Mouse (Mus musculus) adrenal gland, postnatal 0 days (tissue): ENCODE data around the gene Crx. TPM values are rescaled to one million over a fixed set of nuclear protein-coding genes. Genes with fewer than 3 reads are reported as not detected.

Experiments
- polyA plus RNA-seq: library from polyadenylated mRNA; unstranded; fragments of >200 nt; fragmentation: Nextera tagmentation; extraction: Ambion mirVana; gene quantifications from 2 replicates; pipeline ENCODE4 v1.2.1, GENCODE M21; 2015

Gene Crx
- not detected in 2 replicates for polyA plus RNA-seq

DNA sequence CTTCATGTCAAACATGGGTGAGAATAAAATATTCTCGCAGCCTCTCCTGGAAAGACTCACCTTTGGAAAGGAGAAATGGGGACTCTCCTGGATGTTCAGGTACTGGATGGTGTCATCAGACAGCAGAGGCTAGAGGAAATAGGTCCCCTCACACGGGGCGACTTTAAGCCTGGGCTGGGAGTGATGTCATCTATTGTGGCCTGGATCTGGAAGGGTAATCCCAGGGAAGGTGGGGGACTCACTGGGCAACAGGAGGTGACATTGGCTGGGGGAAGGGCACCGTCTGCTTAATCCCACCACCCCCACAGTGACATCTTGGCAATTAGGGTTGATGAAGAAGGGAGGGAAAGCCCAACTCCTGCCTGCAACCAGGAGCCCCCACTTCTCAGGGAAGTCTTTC, at the start of gene Crx:
Gene Crx, minus strand, starts transcription at position 213 of the 400 bp plus-strand sequence.

DNA sequence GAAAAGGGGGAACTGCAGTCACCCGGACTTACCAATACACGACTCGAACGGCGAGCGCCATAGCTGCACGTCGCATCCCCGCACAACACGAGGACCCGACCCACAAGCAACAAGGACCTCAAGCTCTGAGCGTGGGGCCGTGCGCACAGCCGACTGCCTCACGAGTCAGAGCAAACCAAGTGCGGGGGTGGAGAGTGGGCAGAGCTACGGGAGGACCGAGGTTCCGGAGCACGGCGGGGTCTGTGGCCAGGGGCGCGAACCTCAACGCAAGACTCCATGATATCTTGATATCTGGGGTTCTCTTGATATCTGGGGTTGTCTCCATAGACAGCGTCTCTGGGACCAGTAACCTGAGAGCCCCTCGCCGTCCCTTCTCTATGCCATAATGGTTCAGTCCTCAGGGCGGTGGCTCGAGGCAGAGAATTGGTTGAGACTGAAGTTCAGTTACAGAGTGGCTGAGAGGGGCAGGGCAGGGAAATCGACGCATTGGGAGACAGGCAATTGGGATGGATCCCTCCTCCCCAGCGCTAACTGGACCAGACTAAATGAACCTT, 42.5 kb upstream of the Crx start, which contains the start of gene Selenow:
Gene Selenow, minus strand, starts transcription at position 183 of the 554 bp plus-strand sequence.

DNA sequence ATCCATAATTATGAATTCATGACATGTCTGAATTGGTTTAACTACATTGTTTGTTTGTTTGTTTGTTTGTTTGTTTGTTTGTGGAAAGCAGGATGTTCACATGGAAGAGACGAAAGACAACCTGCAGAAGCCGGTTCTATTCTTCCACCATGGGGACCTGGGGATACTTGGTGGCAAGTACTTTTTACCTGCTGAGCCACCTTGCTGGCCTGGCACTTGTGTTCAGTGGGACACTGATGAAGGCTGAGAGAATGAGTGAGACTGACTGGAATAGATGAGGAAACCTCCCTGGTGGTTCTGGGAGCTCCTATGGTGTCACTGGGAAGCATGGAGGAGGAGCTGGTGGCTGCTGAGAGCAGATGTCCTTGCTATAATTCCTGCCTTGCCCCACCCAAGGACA, 2.5 kb upstream of the Crx start, which contains the start of gene Crxos:
Gene Crxos, plus strand, starts transcription at position 301 of the 400 bp plus-strand sequence.

DNA sequence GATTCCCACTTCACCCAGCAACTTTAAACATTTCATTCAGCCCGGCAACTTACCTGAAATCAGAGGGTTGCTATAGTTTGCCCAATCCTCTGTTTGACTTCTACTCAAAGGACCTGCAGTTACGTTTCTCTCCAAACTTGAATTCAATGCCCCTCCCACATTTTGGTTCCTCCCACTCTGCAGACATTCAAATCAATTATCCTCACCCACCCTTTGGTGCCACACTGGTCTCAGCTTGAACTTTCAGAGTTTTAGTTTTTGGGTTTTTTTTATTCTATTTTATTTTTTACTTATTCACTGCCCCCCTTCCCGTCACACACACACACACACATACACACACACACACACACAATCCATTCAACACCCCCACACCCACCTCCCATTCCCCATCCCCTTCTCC, 40.2 kb downstream of the Crx start, which contains the start of gene Obox6:
Gene Obox6, minus strand, starts transcription at position 101 of the 400 bp plus-strand sequence.

Other genes with a start within 250 kb of the Crx start
- gene Obox3, start 240.1 kb downstream of the Crx start, polyA plus RNA-seq = not detected in 2 replicates
- not detected in 2 replicates for gene Obox5, start 129.8 kb downstream of the Crx start, polyA plus RNA-seq
- not detected in 2 replicates for gene Obox6, start 40.3 kb downstream of the Crx start, polyA plus RNA-seq
- 1.7 and 1.9 TPM in 2 replicates for gene Crxos, start 2.6 kb upstream of the Crx start, polyA plus RNA-seq
- gene Selenow, start 42.4 kb upstream of the Crx start, polyA plus RNA-seq = 528 and 758 TPM in 2 replicates
- 130 and 169 TPM in 2 replicates for gene Nop53, start 66.1 kb upstream of the Crx start, polyA plus RNA-seq
- gene Ehd2, start 87.6 kb upstream of the Crx start, polyA plus RNA-seq = 30.7 and 33.1 TPM in 2 replicates
- gene Bicra, start 168.0 kb upstream of the Crx start, polyA plus RNA-seq = 5.0 and 5.6 TPM in 2 replicates
- 0.04 TPM in 1 of 2 replicates, not detected in the other for gene Zfp541, start 181.8 kb upstream of the Crx start, polyA plus RNA-seq
- 112 and 151 TPM in 2 replicates for gene Napa, start 218.5 kb upstream of the Crx start, polyA plus RNA-seq
- gene Kptn, start 239.9 kb upstream of the Crx start, polyA plus RNA-seq = 20.5 and 26.0 TPM in 2 replicates
- 0.04 and 0.19 TPM in 2 replicates for gene Slc8a2, start 249.9 kb upstream of the Crx start, polyA plus RNA-seq